Mouse (Mus musculus) frontal cortex, postnatal 36 days (tissue): ENCODE results near the gene Bhlhe41.

Source experiments
- DNase-seq, 2 experiments: peaks; one replicate each; pipeline ENCODE4 v3.0.0; 2022; ENCODE audit warnings: low spot score in 2 of 2

Bhlhe41 gene

GRCm38 (mm10) chr6:145865289-145865885 is at the start of gene Bhlhe41:
Bhlhe41 (minus strand) TSS chr6:145865558.
- DNase-seq, result peak; percentile 69 to 71

DNA sequence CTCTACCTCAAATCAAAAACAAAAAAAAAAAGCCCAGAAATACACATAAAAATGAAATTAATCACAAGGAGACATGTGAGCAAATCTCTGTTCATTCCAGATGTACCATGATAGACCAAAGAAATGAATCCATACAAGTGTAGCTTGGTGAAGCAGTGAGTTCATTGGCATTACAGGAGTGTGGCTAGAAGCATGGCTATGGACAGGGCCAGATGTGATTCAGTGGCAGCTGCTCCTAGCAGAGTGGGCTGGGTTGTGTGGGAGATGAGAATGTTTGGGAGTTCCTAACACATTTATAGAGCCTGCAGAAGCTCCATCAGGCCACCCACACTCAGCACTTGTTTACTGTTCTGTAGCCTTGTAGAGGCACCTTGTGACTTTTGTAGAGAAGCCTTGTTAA is 46.9 kb upstream of the Bhlhe41 start:
- no peak for DNase-seq

DNA sequence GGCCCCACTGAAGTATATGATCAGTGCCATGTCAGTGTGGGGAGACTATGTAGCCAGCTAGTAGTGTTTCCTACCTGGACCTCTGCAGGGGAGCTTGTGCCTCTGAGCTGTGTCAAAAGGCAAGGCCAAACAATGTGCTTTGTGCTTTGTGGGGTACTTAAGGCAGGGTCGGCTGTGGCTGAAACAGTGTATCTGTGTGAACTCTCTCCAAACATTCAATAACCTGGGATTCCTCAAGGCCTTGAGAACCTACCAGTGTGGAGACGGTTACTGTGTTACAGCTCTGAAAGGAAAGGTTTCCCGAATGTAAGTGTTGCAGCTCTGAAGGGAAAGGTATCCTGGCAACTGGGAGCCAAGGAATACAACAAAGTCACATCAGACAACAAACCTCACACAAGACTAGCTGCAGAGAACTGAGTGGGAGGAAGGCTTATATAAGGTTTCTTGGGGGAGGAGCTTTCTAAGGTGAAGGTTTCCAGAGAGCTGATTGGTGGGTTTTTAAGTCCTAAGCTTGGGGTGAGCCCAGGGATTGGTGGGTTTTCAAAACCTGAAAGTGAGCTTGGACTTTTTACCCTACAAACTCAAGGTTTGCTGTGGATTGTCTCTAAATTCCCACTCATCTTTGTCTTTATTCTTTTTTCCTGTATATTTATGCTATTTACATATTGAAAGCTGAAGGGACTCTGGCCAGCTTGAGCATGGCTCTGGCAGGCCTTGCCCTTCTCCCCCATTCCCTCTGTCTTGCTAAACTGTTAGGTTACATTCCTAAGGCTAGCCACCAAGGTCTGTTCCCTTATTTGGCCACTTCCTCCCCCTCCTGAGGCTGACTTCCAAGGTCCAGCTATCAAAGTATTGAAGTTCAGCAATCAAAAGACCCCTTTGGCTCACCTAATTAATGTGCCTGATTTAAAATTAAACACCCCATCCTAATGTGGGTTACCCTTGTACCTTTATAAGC is 45.4 kb upstream of the Bhlhe41 start:
- DNase-seq, result peak in 1 of 2 experiments; percentile 4

DNA sequence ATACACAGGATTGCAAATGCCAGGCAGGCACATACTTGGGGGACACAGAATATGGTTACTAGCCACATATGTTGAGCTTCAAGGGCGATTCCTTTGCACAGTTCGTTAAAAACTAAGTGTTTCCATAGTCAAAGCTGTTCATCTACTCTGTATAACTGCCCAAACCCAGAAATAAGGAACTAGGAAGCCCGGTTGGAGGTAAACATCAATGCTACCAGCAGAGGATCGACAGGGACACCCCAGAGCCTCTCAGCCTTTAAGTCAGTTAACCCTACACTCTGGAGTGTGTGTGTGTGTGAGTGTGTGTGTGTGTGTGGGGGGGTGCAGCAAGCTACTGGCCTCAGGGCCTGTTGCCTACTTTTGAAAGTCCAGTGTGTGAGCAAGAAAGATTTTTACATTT is 44.6 kb upstream of the Bhlhe41 start:
- no peak for DNase-seq

DNA sequence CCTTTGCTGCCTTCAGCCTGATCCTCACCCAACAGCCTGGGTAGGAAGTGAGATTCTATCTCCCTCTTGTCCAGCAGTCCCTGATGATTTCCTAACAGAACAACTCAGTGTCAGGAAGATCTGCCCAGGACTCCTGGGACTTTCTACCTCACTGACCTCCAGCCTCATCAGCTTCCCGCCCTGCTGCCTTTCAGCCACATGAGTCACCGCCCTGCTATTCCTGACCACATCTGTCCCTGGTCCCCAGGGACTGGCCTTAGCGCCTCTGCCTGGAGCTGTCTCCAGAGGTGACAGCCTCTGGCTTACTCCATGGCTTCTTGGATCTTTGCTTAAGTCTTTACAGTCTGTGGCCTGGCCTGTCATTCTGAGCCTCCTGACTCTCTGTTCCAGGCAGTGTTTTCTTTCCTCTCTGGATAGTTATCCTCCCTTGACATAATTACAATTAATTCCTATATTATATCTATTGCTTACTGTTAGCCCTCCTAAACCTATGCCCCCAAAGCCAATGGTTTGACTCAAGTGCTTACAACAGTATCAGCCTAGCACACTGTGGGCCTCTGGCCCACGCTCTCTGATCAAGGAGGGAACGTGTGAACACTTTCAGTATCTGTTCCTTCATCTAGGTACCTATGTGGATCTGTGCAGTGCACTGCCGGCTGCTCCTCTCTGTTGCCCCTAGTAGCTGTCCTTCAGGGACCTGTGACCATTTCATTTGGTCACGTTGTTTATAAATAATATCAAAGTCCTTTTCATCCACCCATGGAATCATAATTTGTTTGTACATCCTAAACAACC is 40.9 kb upstream of the Bhlhe41 start:
- no peak for DNase-seq

GRCm38 (mm10) chr6:145904616-145905015 is 39.3 kb upstream of the Bhlhe41 start:
- DNase-seq, result no peak

DNA sequence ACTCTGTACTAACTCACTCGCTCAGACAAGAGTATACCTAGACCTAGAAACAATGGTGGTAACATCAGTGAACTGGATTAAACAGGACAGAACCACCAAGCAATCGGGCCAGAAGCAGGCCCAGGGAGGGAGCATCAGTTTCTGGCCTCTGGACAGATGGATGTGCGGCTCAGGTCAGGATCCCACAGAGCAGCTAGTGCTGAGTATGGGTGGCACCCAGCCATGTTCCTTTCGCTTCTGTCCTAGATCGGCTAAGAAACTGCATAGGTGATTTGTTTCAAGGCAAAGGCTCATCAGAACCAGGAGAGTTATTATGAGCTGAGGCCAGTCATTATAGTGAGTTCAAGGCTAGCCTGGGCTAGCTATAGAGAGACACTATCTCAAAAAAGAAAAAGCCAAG is 38.8 kb upstream of the Bhlhe41 start:
- DNase-seq, result no peak

- no peak for DNase-seq
Observed at GRCm38 (mm10) chr6:145894669-145895342, 29.4 kb upstream of the Bhlhe41 start.

DNA sequence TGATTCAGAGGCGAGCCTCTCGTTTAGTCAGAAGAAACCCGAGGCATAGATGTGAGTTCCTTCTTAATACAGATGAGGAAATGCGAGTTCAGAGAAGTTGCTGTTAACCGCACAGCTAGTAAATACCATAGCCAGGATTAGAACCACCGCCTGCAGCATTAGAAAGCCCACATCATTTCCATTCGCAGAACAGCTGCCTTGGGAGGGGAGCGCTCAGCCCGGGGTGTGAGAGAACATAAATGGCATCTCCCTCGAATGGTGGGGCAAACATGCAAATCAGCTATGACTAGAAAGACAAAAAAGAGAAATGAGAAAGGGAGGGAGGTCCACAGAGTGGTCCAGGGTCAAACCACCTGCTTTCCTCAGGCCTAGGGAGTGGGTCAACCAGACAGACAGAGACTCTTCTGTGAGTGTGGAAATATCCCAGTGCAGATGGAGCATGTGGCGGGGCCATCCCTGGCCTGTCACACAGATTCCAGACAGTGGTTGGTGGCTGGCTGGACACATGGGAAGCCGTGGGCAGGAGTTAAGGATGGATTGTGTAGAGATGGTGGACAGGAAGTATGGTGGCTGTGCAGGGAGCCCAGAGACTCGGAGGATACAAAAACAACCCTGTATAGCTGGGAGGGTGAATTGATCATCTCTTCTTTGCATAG is 28.1 kb upstream of the Bhlhe41 start:
- DNase-seq, result no peak

- DNase-seq, result no peak
Observed at GRCm38 (mm10) chr6:145892381-145893265, 27.3 kb upstream of the Bhlhe41 start.

DNA sequence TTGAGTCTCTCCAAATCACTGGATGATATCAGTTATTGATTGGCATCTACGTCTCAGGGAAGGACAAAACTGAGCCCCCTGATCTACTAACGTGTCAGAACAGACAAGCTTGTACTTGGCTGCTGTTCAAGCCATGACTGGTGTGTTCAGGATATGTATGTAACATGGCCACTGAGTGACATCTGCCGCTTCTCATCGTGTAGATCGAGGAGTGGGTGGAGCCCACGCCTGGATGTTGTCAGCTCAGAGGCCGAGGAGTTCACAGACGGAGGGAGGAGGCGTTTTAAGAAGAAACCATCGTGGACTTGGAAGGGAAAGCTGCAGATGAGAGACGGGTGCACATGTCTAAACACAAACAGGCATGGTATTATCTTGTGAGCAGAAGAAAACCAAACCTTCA is 26.6 kb upstream of the Bhlhe41 start:
- no peak for DNase-seq

DNA sequence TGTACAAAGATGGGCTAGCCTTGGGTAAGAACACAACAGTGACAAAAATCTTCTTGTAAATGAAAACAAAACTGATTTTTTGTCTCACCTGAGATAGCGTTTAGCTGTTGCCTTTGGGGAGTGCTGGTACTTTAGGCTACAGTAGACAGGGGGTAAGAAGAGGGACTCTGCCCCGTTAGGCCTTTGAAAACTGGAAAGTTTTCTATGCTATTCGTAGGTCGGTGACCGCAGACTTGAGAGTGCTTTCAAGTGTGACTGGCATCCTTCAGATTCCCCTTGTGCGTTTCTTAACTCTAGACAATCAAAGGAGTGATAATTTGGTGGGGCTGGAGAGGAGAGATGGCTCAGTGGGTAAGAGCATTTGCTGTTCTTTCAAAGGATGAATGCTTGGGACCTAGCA is 22.4 kb upstream of the Bhlhe41 start:
- no peak for DNase-seq

- no peak for DNase-seq
Observed at GRCm38 (mm10) chr6:145886277-145886676, 20.9 kb upstream of the Bhlhe41 start.

- DNase-seq, result no peak
Observed at GRCm38 (mm10) chr6:145885069-145885468, 19.7 kb upstream of the Bhlhe41 start.

DNA sequence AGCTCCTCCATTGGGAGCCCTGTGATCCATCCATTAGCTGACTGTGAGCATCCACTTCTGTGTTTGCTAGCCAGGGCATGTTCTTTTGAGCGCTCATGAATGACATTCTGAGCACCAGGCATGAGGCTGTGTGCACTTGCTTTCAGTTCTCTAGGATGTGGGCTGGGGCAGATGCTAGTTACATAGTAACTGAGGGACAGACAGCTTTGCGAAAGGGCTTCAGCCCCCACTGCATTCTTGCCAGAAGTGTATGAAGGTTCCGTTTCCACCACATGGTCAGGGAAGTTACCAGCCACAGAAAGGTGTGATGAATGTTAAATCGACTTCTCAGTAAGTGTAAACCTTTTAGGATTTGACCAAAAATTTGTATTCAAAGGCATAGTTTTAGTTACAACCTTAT is 18.3 kb upstream of the Bhlhe41 start:
- DNase-seq, result no peak

DNA sequence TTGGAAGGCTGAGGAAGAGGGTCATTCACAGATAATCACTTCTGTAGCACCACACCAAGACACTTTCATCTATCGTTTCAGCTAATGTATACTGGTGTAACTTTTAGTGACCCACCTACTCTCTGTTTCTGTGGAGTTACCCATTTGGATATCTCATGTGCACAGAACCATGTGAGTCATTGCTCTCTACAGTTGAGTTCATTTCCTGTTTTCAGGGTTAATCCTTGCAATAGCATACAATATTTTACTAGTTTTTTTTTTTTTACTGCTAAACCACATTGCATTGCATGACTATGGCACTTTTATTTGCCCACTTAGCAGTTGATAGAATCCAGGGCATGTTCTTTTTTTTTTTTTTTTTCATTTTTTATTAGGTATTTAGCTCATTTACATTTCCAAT is 17.7 kb upstream of the Bhlhe41 start:
- DNase-seq, result no peak

DNA sequence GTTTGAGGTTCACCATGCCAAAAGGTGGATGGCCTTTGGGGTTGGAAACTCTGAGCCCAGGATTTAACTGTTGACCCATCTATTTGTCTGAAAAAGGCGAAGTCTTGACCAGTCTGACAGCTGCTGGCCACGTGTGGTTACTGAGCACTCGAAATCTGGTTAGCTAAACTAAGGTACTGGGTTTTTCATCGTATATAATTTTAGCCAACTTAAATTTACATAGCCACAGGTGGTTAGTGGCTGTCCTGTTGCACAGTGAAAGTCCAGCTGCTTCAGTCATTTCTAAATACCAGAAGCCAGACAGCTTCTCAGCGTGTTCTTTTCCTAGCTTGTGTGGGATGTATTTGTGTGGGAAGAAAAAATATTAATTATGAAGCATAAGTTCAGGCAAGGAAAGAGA is 15.3 kb upstream of the Bhlhe41 start:
- DNase-seq, result no peak

- DNase-seq, result peak in 1 of 2 experiments; percentile 22
Observed at GRCm38 (mm10) chr6:145876986-145877735, 11.8 kb upstream of the Bhlhe41 start.

GRCm38 (mm10) chr6:145873354-145873753 is 8.0 kb upstream of the Bhlhe41 start:
- DNase-seq, result no peak
